Mouse (Mus musculus) limb, embryonic 10.5 days (tissue): ENCODE measurements around the gene Osm. TPM values are rescaled to one million over a fixed set of nuclear protein-coding genes. Genes with fewer than 3 reads are reported as not detected.
A peak's percentile ranks its signal among the peaks of the same experiment; 100 is the strongest.

Experiments used
- DNase-seq: peaks from one replicate; pipeline ENCODE4 v3.0.0-alpha.2; 2017; ENCODE audit warnings: low spot score
- H3K27ac ChIP-seq: fragments of 300-500 bp; sonication (generic); 2 replicates; pipeline ENCODE4 v1.5.1; 2016; ENCODE audit warnings: mild to moderate bottlenecking
- H3K27me3 ChIP-seq: fragments of 300-500 bp; sonication (generic); 2 replicates; pipeline ENCODE4 v1.6.1; 2016; ENCODE audit warnings: low read depth, mild to moderate bottlenecking; ENCODE audit not compliant: poor library complexity, severe bottlenecking
- H3K36me3 ChIP-seq: fragments of 300-500 bp; sonication (generic); 2 replicates; pipeline ENCODE4 v1.6.1; 2016; ENCODE audit warnings: mild to moderate bottlenecking, moderate library complexity
- H3K4me1 ChIP-seq: fragments of 300-500 bp; sonication (generic); 2 replicates; pipeline ENCODE4 v1.6.1; 2016
- H3K4me3 ChIP-seq: fragments of 300-500 bp; sonication (generic); 2 replicates; pipeline ENCODE4 v1.5.1; 2016; ENCODE audit warnings: mild to moderate bottlenecking, moderate library complexity
- H3K9me3 ChIP-seq: fragments of 300-500 bp; sonication (generic); replicated peaks from 2 replicates; pipeline ENCODE4 v1.6.1; 2016; ENCODE audit warnings: mild to moderate bottlenecking
- WGBS: fragments of 180-500 bp; shearing (Covaris S2); methylation state at CpG from one replicate; pipeline ENCODE4 v1.1.7; 2016; 5-methylcytosine and 5-hydroxymethylcytosine counted together
- polyA plus RNA-seq: library from polyadenylated mRNA; unstranded; fragments of >200 nt; fragmentation: Nextera tagmentation; extraction: Ambion mirVana; gene quantifications from 2 replicates; pipeline ENCODE4 v1.2.1, GENCODE M21; 2016

Osm gene
- polyA plus RNA-seq, 1 experiment from 2014 or later = not detected

DNA sequence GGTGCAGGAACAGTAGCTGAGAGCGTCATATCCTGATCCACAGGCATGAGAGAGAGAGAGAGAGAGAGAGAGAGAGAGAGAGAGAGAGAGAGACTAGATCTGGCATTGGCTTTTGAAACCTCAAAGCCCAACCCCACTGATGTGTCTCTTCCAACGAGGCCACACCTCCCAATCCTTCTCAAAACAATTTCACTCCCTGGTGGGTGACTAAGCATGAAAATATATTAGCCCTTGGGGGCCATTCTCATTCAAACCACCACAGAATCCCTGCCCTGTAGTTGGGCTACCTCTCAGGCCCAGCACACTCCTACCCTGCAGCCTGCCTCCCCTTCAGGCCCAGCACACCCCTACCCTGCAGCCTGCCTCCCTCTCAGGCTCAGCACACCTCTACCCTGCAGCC, 16.7 kb downstream of the Osm start:
- Histone ChIP-seq H3K36me3 (no peaks in the 10 kb centered on the region), H3K4me1 (no peaks in the 10 kb centered on the region), H3K27ac (no peak overlapping the region), H3K9me3 (no peaks in the 10 kb centered on the region), H3K27me3 (no peaks in the 10 kb centered on the region), H3K4me3 (no peak overlapping the region)
- DNase-seq = no peak
- 84% methylated on average over 2 of the region's 2 CpGs for WGBS

DNA sequence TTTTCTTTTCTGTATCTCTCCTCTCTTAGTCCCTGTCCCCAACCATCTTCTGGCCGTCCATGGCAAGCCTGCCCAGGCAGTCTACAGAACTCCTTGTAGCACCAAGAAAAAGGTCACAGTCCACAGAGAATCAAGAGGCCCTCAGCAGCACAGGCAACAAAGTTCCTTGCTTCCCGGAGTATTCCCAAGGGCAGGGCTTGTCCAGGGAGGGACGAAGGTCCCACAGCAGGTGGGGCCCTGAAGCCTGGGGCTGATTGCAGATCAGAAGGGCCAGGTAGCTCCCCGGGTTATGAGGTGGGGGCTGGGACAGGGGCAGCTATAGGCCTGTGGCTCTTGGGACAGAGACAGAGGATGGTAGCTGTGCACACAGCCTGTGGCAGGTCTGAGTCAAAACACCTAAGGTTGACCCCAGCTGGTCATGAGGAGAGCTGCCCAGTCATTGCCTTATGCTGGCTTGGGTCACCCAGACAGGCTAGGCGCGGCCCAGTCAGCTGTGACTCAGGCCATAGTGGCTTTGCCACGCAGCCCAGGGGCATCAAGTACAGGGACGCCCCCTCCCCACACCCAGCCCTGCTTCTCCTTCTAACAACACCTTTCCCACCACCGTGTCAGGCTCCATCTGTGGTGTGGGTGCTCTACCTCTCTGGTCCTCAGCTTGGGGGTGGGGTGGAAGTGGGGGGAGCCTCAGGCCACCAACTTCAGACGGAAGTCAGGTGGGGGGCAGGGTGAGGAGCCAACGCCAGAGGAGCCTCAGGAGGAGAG, 20.8 kb downstream of the Osm start, which contains the start of gene Lif:
Gene Lif, plus strand, starts transcription at position 712 of the 762 bp plus-strand sequence.
- no peaks in the 10 kb centered on the region for H3K27me3 ChIP-seq
- no peak within 1 kb of the TSS for H3K27ac ChIP-seq
- whole genome bisulfite sequencing = 63% methylated on average over 11 of the region's 11 CpGs
- H3K36me3 ChIP-seq = no peaks in the 10 kb centered on the region
- DNase-seq = no peak
- no peaks in the 10 kb centered on the region for H3K9me3 ChIP-seq
- H3K4me3 ChIP-seq = no peak within 1 kb of the TSS
- peaks cover 23% of the 10 kb centered on the region for H3K4me1 ChIP-seq

DNA sequence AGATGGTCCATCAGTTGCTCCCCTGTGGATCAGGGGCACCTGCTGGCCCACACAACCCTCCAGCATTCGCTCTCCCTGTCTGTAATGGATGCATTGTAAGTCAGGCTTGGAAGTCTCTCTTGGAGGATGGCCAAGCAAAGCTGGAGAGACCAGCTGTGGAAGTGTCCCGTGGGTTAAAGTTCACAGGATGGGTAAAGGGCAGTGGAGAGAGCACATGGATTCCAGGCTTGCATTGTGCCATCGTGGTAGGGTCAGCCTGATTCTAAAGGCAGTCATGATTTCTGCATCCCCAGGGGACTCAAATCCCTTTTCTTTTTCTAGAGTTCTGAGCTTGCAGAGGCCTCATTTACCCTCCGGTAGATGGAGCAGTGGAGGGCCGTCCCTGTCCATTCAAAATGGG, 21.5 kb downstream of the Osm start:
- WGBS = 84% methylated on average over 5 of the region's 5 CpGs
- 0 out of 2 replicates have a peak, but pooled peaks cover 7% of the 10 kb centered on the region for H3K27me3 ChIP-seq
- no peak for DNase-seq
- peaks cover 31% of the 10 kb centered on the region for H3K4me1 ChIP-seq
- H3K9me3 ChIP-seq = no peaks in the 10 kb centered on the region
- H3K27ac ChIP-seq = no peak overlapping the region
- H3K36me3 ChIP-seq = no peaks in the 10 kb centered on the region
- H3K4me3 ChIP-seq = no peak overlapping the region

DNA sequence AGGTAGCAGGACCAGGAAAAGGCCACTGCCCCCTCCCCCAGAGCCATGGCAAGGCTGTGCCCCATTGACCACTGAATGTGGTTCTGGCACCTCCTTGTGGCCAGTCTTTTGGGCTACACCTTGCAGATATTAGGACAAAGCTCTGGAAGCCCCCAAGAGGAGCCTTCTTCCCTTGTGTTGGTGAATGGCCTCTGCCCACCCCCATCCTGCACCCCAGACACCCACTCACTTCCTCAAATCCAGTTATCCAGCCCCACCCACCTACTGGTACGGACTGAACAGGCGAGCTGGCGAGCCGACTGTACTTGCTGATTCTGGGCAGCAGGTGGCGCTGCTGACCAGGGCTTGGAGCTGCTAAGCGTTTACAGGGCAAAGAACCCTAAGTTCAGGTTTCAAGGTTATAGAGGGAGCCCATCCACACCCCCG, 22.4 kb downstream of the Osm start:
- peaks cover 39% of the 10 kb centered on the region for H3K4me1 ChIP-seq
- peak; percentile 89 for DNase-seq
- no peak overlapping the region for H3K27ac ChIP-seq
- peaks cover 11% of the 10 kb centered on the region; the same call in 1 of the 2 replicates for H3K27me3 ChIP-seq
- 1% methylated on average over 7 of the region's 7 CpGs for WGBS
- H3K4me3 ChIP-seq = 0 out of 2 replicates have a peak overlapping the region, but pooled peaks have one; percentile 11
- H3K9me3 ChIP-seq = no peaks in the 10 kb centered on the region
- H3K36me3 ChIP-seq = no peaks in the 10 kb centered on the region

DNA sequence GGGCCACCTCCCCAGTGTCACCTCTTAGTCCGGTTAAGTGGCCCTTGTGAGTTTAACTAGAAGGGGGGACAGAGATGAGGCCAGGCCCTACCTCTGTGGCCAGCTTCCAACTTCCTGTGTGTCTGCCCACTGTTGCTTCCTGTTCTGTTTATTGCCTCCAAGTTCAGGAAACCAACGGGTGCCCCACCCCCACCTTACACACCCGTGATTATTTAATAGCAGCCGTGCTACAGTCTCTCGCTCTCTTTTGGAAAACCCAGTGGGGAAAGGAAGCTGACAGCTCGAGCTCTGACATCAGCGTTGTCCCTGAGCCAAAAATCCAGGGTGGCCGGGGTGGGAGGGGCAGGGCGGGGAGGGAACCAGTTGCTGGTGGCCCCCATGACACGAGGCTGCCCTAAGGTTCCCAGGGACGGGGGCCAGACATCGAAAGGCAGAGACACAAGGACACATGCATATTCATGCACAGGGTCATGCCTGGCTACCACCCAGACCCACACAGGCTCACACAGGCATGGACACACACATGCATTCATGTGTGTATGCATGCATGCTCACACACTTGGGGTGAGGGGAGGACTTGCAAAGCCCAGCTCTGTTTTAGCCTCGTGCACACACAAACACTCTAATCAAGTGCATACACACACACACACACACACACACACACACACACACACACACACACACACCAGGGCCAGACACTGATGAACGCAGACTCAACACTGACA, 24.4 kb downstream of the Osm start:
- Histone ChIP-seq H3K4me1 (peaks cover 44% of the 10 kb centered on the region), H3K9me3 (no peaks in the 10 kb centered on the region), H3K4me3 (no peak overlapping the region), H3K27me3 (peaks cover 30% of the 10 kb centered on the region), H3K36me3 (no peaks in the 10 kb centered on the region), H3K27ac (peak overlapping the region; percentile 47; the same call in 1 of the 2 replicates)
- DNase-seq = no peak
- WGBS = 67% methylated on average over 14 of the region's 14 CpGs

DNA sequence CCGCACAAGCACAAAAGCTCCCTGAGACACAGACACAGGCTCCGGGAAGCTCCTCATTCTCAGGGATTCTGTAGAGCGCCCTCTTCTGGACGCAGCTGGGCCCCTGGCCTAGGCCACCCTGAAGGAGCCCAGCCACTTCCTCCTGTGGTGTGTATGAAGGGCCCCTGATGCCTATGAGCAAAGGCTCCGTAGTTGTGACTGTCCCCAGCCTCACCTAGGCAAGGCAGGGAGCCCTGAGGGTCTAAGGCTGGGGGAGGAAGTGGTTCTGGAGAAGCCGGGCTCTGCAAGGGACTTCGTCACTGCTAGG, 24.9 kb downstream of the Osm start:
- WGBS = 55% methylated on average over 7 of the region's 7 CpGs
- no peaks in the 10 kb centered on the region for H3K36me3 ChIP-seq
- H3K9me3 ChIP-seq = no peaks in the 10 kb centered on the region
- H3K4me3 ChIP-seq = no peak overlapping the region
- peaks cover 48% of the 10 kb centered on the region for H3K4me1 ChIP-seq
- peak; percentile 55 for DNase-seq
- H3K27ac ChIP-seq = peak overlapping the region; percentile 32
- H3K27me3 ChIP-seq = peaks cover 35% of the 10 kb centered on the region

DNA sequence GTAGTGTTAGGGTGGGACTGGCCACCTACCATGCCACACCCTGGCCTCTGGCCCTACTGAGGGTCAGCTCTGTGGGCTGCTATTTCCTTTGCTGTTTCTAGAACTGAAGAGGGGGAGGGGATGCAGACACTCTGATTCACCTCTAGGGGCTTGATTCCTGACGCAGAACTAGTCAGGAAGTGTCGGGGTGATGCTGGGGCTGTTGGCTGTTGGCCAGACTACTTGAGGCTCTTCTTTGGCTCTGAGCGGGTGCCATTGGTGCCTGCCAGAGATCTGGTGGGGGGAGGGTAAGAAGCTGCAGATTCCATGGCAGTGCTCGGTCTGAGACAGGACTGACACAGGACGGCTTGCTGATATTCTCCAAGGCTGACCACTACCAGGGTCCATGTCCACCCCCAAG, 25.7 kb downstream of the Osm start:
- Histone ChIP-seq H3K27ac (no peak overlapping the region), H3K4me1 (peaks cover 56% of the 10 kb centered on the region), H3K4me3 (no peak overlapping the region), H3K9me3 (no peaks in the 10 kb centered on the region), H3K36me3 (no peaks in the 10 kb centered on the region), H3K27me3 (peaks cover 43% of the 10 kb centered on the region)
- peak; percentile 31 for DNase-seq
- 53% methylated on average over 5 of the region's 5 CpGs for WGBS

DNA sequence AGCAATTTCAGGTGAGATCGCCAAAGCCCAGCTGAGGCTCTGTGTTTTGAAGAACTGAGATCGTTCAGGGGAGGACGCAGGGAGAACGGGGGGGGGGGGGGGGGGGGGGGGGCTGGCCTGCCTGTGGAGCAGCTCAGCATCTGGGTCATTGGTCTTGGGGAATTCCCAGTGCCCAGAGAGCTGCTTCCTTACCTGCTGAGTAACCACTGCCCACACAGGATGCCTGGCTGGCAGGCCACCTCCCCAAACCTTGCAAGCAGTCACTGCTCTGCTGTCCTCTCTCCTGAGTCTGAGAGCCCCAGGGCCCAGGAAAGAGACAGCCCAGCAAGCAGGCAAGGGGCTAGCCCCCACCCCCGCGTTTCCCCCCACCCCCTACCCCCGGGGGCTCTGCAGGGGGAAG, 26.6 kb downstream of the Osm start:
- no peaks in the 10 kb centered on the region for H3K9me3 ChIP-seq
- H3K27me3 ChIP-seq = peaks cover 52% of the 10 kb centered on the region
- DNase-seq = peak; percentile 31
- H3K4me1 ChIP-seq = peaks cover 61% of the 10 kb centered on the region
- peak overlapping the region; percentile 12; the same call in 1 of the 2 replicates for H3K27ac ChIP-seq
- no peak overlapping the region for H3K4me3 ChIP-seq
- H3K36me3 ChIP-seq = no peaks in the 10 kb centered on the region
- WGBS = 18% methylated on average over 7 of the region's 7 CpGs

DNA sequence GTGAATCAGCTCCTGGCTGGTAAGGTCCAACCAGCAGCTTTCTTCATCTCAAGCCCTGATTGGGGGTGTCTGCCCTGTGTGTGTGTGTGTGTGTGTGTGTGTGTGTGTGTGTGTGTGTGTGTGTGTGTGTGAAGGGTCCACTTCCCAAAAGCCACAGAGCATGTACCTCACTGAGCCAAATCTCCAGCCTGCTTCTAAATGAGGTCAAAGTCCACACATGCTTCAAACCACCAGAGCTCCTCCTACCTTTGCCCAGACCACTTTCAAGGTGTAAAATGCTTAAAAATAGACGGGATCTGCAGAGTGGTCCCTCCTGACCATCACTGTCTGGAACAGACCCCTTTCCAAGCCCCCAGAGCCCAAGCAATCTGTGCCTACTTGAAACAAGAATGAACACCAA, 27.1 kb downstream of the Osm start:
- DNase-seq = peak; percentile 30
- Histone ChIP-seq H3K27me3 (peaks cover 57% of the 10 kb centered on the region), H3K27ac (peak overlapping the region; percentile 12; the same call in 1 of the 2 replicates), H3K4me1 (peaks cover 61% of the 10 kb centered on the region), H3K9me3 (no peaks in the 10 kb centered on the region), H3K4me3 (no peak overlapping the region), H3K36me3 (no peaks in the 10 kb centered on the region)
- 26% methylated on average over 1 of the region's 1 CpGs for WGBS

DNA sequence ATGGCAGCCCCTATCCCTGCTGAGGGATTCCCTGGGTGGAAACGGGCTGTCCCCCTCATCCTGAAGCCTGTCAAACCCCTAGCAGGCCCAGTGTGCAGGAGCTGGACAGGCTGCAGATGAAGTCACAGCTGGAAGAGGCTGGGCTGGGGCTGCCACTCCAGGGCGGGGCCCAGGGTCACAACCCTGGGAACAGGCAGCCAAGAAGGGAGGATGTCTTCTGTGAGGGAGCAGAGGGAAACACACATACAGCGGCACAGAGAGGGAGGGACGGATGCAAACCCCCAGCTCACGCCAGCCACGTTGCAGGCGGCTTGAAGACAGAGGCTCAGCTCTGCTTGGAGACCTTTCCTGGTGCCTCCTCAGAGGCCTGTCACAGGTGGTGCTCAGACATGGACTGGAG, 27.8 kb downstream of the Osm start:
- no peak overlapping the region for H3K4me3 ChIP-seq
- peaks cover 64% of the 10 kb centered on the region for H3K27me3 ChIP-seq
- 74% methylated on average over 7 of the region's 7 CpGs for WGBS
- no peak for DNase-seq
- no peak overlapping the region for H3K27ac ChIP-seq
- H3K9me3 ChIP-seq = no peaks in the 10 kb centered on the region
- no peaks in the 10 kb centered on the region for H3K36me3 ChIP-seq
- H3K4me1 ChIP-seq = peaks cover 57% of the 10 kb centered on the region

DNA sequence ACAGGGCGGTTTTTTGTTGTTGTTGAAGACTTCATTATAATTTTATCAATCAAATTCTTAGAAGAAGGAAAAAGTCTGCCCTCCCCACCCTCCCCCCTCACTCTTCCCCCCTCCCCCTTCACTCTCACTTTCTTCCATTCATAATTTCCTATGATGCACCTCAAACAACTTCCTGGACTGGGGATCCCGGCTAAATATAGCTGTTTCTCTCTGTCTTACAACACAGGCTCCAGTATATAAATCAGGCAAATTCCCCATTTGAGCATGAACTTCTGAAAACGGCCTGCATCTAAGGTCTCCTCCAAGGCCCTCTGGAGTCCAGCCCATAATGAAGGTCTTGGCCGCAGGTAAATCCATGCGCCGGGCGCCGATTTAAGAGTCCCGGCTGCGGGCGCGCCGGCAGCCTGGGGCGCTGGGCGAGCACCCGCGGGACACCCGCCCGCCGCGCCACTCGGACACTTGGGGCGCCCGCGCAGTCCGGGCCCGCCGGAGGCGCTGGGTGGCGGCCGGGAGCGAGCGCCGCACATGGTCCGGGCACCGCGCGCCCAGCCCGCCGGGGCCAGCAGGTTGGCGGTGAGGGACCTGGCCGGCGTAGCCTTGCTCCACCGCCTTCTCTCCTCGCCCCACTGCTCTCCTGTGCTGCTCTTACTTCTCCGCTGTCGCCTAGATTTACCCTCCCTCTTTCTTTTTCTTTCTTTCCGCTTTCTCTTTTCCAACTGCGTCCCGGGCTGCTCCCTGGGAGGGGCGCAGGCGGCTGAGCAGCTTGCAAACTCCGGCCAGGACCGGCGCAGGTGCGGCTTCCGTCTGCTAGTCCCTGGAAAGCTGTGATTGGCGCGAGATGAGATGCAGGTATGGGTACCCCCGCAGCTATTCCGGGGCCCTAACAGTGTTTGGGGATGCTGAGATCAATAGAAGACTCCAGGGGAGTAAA, 30.3 kb downstream of the Osm start:
- H3K4me3 ChIP-seq = peak overlapping the region; percentile 63
- H3K4me1 ChIP-seq = peaks cover 49% of the 10 kb centered on the region
- WGBS = under 1% methylated on average over 61 of the region's 61 CpGs
- H3K27ac ChIP-seq = peak overlapping the region; percentile 77
- DNase-seq = peak; percentile 65
- H3K36me3 ChIP-seq = no peaks in the 10 kb centered on the region
- H3K27me3 ChIP-seq = peaks cover 89% of the 10 kb centered on the region
- H3K9me3 ChIP-seq = no peaks in the 10 kb centered on the region

DNA sequence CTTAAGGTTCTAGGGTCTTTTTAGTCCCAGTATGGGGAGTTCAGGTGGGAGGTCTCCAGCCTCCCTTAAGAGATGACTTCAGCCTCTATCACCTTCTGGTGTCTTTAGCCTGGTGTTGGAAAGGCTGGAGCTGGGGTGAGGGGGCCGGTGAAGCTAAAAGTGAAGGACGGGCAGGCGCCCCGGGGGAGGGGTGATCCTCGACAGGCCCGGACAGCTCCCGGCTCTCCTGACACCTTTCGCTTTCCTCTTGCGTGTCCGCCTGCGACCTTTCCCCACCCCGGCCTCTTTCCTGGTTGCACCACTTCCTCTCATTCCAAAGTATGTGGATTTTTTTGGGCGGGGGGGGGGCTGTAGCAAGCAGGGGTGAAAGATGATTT, 31.0 kb downstream of the Osm start:
- Histone ChIP-seq H3K4me1 (peaks cover 42% of the 10 kb centered on the region), H3K4me3 (peak overlapping the region; percentile 63), H3K36me3 (no peaks in the 10 kb centered on the region), H3K27ac (peak overlapping the region; percentile 77; the same call in 1 of the 2 replicates), H3K9me3 (no peaks in the 10 kb centered on the region), H3K27me3 (peaks cover 90% of the 10 kb centered on the region)
- WGBS = 3% methylated on average over 13 of the region's 13 CpGs
- no peak for DNase-seq
